22 mouse cellular contexts compared by ENCODE assay signal in the genomic region with DNA sequence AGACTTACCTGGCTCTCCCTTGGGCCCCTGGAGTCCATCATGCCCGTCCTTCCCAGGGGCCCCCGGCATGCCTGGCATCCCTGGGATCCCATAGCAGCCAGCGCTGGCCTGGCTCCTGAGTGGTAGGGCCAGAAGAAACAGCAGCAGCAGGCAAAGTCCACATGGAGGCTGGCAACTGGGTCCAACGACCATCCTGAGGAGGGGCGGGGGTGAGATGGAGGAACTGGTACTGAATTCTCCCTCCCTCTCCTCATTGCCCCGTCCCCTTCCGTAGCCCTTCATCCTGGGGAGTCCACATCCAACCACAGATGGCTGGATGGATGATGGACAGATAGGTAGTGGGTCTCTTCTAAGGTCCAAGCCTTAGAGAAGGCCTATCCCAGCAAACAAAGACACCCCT. TPM values are rescaled to one million over a fixed set of nuclear protein-coding genes. Genes with fewer than 3 reads are reported as not detected.
DNase-seq lines count a peak whose midpoint lies in the region; ATAC-seq and TF ChIP-seq lines count a peak whose summit lies in the region.
"Had no signal": no experiment of that assay in that cellular context is flagged by ENCODE, and none has a peak within 500 bp of the region (broad histone marks: within the 10 kb centered on the region; RNA-seq: fewer than 3 reads in every experiment).

No protein-coding gene starts in this region.

- 0 out of 2 replicates have a peak, but pooled peaks cover 3% of the 10 kb centered on the region for H3K4me1 ChIP-seq in stomach, embryonic 16.5 days (ENCODE audit: control insufficient read depth, insufficient read depth, low read length)
- H3K4me1 ChIP-seq in stomach, postnatal 0 days (replicated peaks; ENCODE audit: control insufficient read depth, insufficient read depth) = no peaks in the 10 kb centered on the region

- ATAC-seq in stomach, embryonic 16.5 days (ENCODE audit: insufficient read depth, low FRiP score) = no peak
- ATAC-seq in stomach, postnatal 0 days (ENCODE audit: low FRiP score, low TSS enrichment) = no peak
- ATAC-seq: forebrain, embryonic 14.5 days had no signal

- TF ChIP-seq CTCF in layer of hippocampus, adult 2 months (conservative IDR thresholded peaks at IDR 0.05) = no peak
- no peak for TF ChIP-seq CTCF in stomach, postnatal 0 days (IDR thresholded peaks at IDR 0.05; ENCODE audit: low read depth)

- peak overlapping the region; percentile 24; the same call in 1 of the 2 replicates for H3K4me3 ChIP-seq in layer of hippocampus, adult 2 months
- peak overlapping the region; percentile 3; the same call in 1 of the 2 replicates for H3K4me3 ChIP-seq in stomach, embryonic 16.5 days (replicated peaks; ENCODE audit: low read length)
- H3K4me3 ChIP-seq in stomach, postnatal 0 days (ENCODE audit: low read depth, low read length) = no peak overlapping the region
- H3K4me3 ChIP-seq: erythroblast, embryonic 14.5 days; heart, embryonic 12.5 days; limb, embryonic 12.5 days; midbrain, embryonic 10.5 days had no signal

- no peaks in the 10 kb centered on the region for H3K36me3 ChIP-seq in stomach, embryonic 16.5 days (ENCODE audit: control insufficient read depth, insufficient read depth, low read length)
- H3K36me3 ChIP-seq in stomach, postnatal 0 days (ENCODE audit: control insufficient read depth, insufficient read depth, low read length) = no peaks in the 10 kb centered on the region
- H3K36me3 ChIP-seq: heart, embryonic 12.5 days; limb, embryonic 12.5 days; midbrain, embryonic 10.5 days had no signal

- intact Hi-C loops in heart, postnatal 14 days (cut with DNase I) = no loop called here

- no peak overlapping the region for H3K4me2 ChIP-seq in stomach, embryonic 16.5 days (ENCODE audit: low read depth, low read length)
- no peak overlapping the region for H3K4me2 ChIP-seq in stomach, postnatal 0 days (replicated peaks; ENCODE audit: low read depth)
- H3K4me2 ChIP-seq: heart, embryonic 12.5 days; limb, embryonic 12.5 days had no signal

- 62% methylated on average over 7 of the region's 7 CpGs for WGBS in stomach, embryonic 16.5 days
- 67% methylated on average over 7 of the region's 7 CpGs for WGBS in stomach, postnatal 0 days

- no peaks in the 10 kb centered on the region for H3K9me3 ChIP-seq in stomach, embryonic 16.5 days (replicated peaks; ENCODE audit: control insufficient read depth, low read length)
- H3K9me3 ChIP-seq in stomach, postnatal 0 days (ENCODE audit: control insufficient read depth, low read length) = no peaks in the 10 kb centered on the region
- H3K9me3 ChIP-seq: heart, embryonic 12.5 days; limb, embryonic 12.5 days; midbrain, embryonic 10.5 days had no signal

- H3K27me3 ChIP-seq in stomach, embryonic 16.5 days (ENCODE audit: control insufficient read depth, insufficient read depth, low read length) = peaks cover 3% of the 10 kb centered on the region; the same call in 1 of the 2 replicates
- H3K27me3 ChIP-seq in stomach, postnatal 0 days (ENCODE audit: control insufficient read depth, insufficient read depth, low read length) = no peaks in the 10 kb centered on the region

- peak; percentile 91 for DNase-seq in heart, adult 11 months
- no peak for DNase-seq in heart, postnatal 14 days
- no peak for DNase-seq in layer of hippocampus, adult 2 months (ENCODE audit: low spot score in 2 of 2)
- DNase-seq in layer of hippocampus, postnatal 25 days (ENCODE audit: extremely low spot score in 1 of 2, low spot score in 1 of 2) = no peak
- DNase-seq in stomach, postnatal 0 days (ENCODE audit: low spot score) = no peak
- no peak for DNase-seq in embryo, embryonic 9.5 days (ENCODE audit: extremely low spot score)
- DNase-seq: adrenal gland, postnatal 14 days; cerebellum, adult 18-20 months; cerebellum, postnatal 25 days; gastrocnemius, postnatal 36 days; heart, postnatal 4 days; lung, adult 2 months; thymus, adult 18-20 months; thymus, postnatal 4 days had no signal

- no peak for TF ChIP-seq EP300 in stomach, postnatal 0 days (optimal IDR thresholded peaks at IDR 0.05)

- H3K27ac ChIP-seq in layer of hippocampus, adult 2 months = peak overlapping the region; percentile 43; the same call in 1 of the 2 replicates
- H3K27ac ChIP-seq in stomach, embryonic 16.5 days (ENCODE audit: low read length) = no peak overlapping the region
- no peak overlapping the region for H3K27ac ChIP-seq in stomach, postnatal 0 days (replicated peaks)
- H3K27ac ChIP-seq: limb, embryonic 12.5 days; midbrain, embryonic 10.5 days had no signal

- no peak overlapping the region for H3K9ac ChIP-seq in stomach, embryonic 16.5 days (ENCODE audit: low read length)
- H3K9ac ChIP-seq in stomach, postnatal 0 days (ENCODE audit: low read length) = no peak overlapping the region
- H3K9ac ChIP-seq: heart, embryonic 12.5 days; limb, embryonic 12.5 days had no signal

RNA-seq across cellular contexts. Expression of a gene that starts 0.5 kb away (rescaled TPM):
- total RNA-seq in heart, postnatal 14 days (2021) = 10 to 100 TPM; 34.9 to 36.4 TPM
- total RNA-seq in layer of hippocampus, adult 2 months (2021) = 10 to 100 TPM; 40.0 to 41.8 TPM
- total RNA-seq in layer of hippocampus, postnatal 25 days (2021) = 10 to 100 TPM; 37.3 to 45.0 TPM
- 28.4 and 29.3 TPM in 2 replicates for polyA plus RNA-seq in stomach, embryonic 16.5 days (2015; fragmentation: Nextera tagmentation; extraction: Ambion mirVana)
- 48.6 and 49.4 TPM in 2 replicates for polyA plus RNA-seq in stomach, postnatal 0 days (2015; fragmentation: Nextera tagmentation; extraction: Ambion mirVana)
- total RNA-seq: CH12.LX, MEL had no signal

RNA-seq across cellular contexts. Expression of a gene that starts 6.2 kb away (rescaled TPM):
- total RNA-seq in heart, postnatal 14 days (2021) = 10 to 100 TPM; 39.1 to 41.5 TPM
- 10 to 100 TPM; 48.1 to 48.3 TPM for total RNA-seq in layer of hippocampus, adult 2 months (2021)
- 10 to 100 TPM; 48.2 to 51.3 TPM for total RNA-seq in layer of hippocampus, postnatal 25 days (2021)
- polyA plus RNA-seq in stomach, embryonic 16.5 days (2015; fragmentation: Nextera tagmentation; extraction: Ambion mirVana) = 60.6 and 76.6 TPM in 2 replicates
- 49.7 and 53.0 TPM in 2 replicates for polyA plus RNA-seq in stomach, postnatal 0 days (2015; fragmentation: Nextera tagmentation; extraction: Ambion mirVana)
- total RNA-seq: CH12.LX had no signal

RNA-seq across cellular contexts. Expression of a gene that starts 6.4 kb away (rescaled TPM):
- 10 to 100 TPM; 41.6 to 44.7 TPM for total RNA-seq in heart, postnatal 14 days (2021)
- total RNA-seq in layer of hippocampus, adult 2 months (2021) = 10 to 100 TPM; 51.1 to 52.0 TPM
- total RNA-seq in layer of hippocampus, postnatal 25 days (2021) = 10 to 100 TPM; 50.7 to 56.9 TPM
- polyA plus RNA-seq in stomach, embryonic 16.5 days (2015; fragmentation: Nextera tagmentation; extraction: Ambion mirVana) = 72.6 and 79.3 TPM in 2 replicates
- 79.6 and 80.6 TPM in 2 replicates for polyA plus RNA-seq in stomach, postnatal 0 days (2015; fragmentation: Nextera tagmentation; extraction: Ambion mirVana)
- total RNA-seq: CH12.LX, MEL had no signal

RNA-seq across cellular contexts. Expression of a gene that starts 56.6 kb away (rescaled TPM):
- total RNA-seq in heart, postnatal 14 days (2021) = 1 to 10 TPM in 1 of 2 experiments, under 1 TPM in 1; 0.81 to 1.1 TPM
- total RNA-seq in layer of hippocampus, adult 2 months (2021) = 10 to 100 TPM; 21.8 to 22.1 TPM
- total RNA-seq in layer of hippocampus, postnatal 25 days (2021) = 10 to 100 TPM; 24.0 to 29.2 TPM
- polyA plus RNA-seq in stomach, embryonic 16.5 days (2015; fragmentation: Nextera tagmentation; extraction: Ambion mirVana) = 3.3 and 3.8 TPM in 2 replicates
- 2.3 and 2.5 TPM in 2 replicates for polyA plus RNA-seq in stomach, postnatal 0 days (2015; fragmentation: Nextera tagmentation; extraction: Ambion mirVana)
- polyA plus RNA-seq: erythroblast, embryonic 14.5 days had no signal
